Mouse (Mus musculus) E14TG2a.4 (cell line): Measurements from ENCODE around the gene Schip1.

Source experiments
- CTCF ChIP-seq: conservative IDR thresholded peaks from 2 replicates; pipeline ENCODE4 v1.5.1; 2014; ENCODE audit warnings: low read length
- NANOG ChIP-seq: IDR thresholded peaks from 2 replicates; pipeline ENCODE4 v1.6.1; 2014; ENCODE audit warnings: borderline replicate concordance, low read length, mixed read lengths

- no peak for TF ChIP-seq CTCF
- TF ChIP-seq NANOG: no peak
Observed at GRCm38 (mm10) chr3:68567581-68567980, 503.0 kb downstream of the Schip1 start.
